Mouse (Mus musculus): ENCODE measurements around the gene Scn8a. TPM values are rescaled to one million over a fixed set of nuclear protein-coding genes. Genes with fewer than 3 reads are reported as not detected.

Gene Scn8a
- polyA plus RNA-seq, 1 experiment = 107 TPM

- TF ChIP-seq CTCF (IDR thresholded peaks at IDR 0.05; ENCODE audit: borderline replicate concordance, insufficient read depth, low read depth, low read length) = no peak
- TF ChIP-seq POLR2A (IDR thresholded peaks at IDR 0.05; ENCODE audit: borderline replicate concordance, insufficient read depth, low read length) = no peak
- WGBS = 85% methylated on average over 9 of the region's 9 CpGs
- no peak overlapping the region for H3K4me3 ChIP-seq (replicated peaks; ENCODE audit: insufficient read depth, low read depth, low read length)
- peaks cover 10% of the 10 kb centered on the region for H3K27me3 ChIP-seq (ENCODE audit: control insufficient read depth, insufficient read depth, low read length)
- DNase-seq = no peak
- no peak overlapping the region for H3K27ac ChIP-seq (ENCODE audit: insufficient read depth, low read length)
- H3K4me1 ChIP-seq (ENCODE audit: control insufficient read depth, insufficient read depth, low read length) = 0 out of 2 replicates have a peak, but pooled peaks cover 6% of the 10 kb centered on the region
Observed at GRCm38 (mm10) chr15:101080031-101080520, 210.4 kb downstream of the Scn8a start.

GRCm38 (mm10) chr15:101081035-101081548 is 211.4 kb downstream of the Scn8a start:
- TF ChIP-seq CTCF (IDR thresholded peaks at IDR 0.05; ENCODE audit: borderline replicate concordance, insufficient read depth, low read depth, low read length) = no peak
- TF ChIP-seq POLR2A (IDR thresholded peaks at IDR 0.05; ENCODE audit: borderline replicate concordance, insufficient read depth, low read length) = no peak
- no peak overlapping the region for H3K27ac ChIP-seq (ENCODE audit: insufficient read depth, low read length)
- H3K27me3 ChIP-seq (ENCODE audit: control insufficient read depth, insufficient read depth, low read length) = peaks cover 10% of the 10 kb centered on the region
- DNase-seq = no peak
- H3K4me3 ChIP-seq (replicated peaks; ENCODE audit: insufficient read depth, low read depth, low read length) = no peak overlapping the region
- H3K4me1 ChIP-seq (ENCODE audit: control insufficient read depth, insufficient read depth, low read length) = 0 out of 2 replicates have a peak, but pooled peaks cover 4% of the 10 kb centered on the region
- WGBS = 59% methylated on average over 7 of the region's 7 CpGs

GRCm38 (mm10) chr15:101082236-101082635 is 212.6 kb downstream of the Scn8a start:
- TF ChIP-seq CTCF (IDR thresholded peaks at IDR 0.05; ENCODE audit: borderline replicate concordance, insufficient read depth, low read depth, low read length) (no peak), POLR2A (IDR thresholded peaks at IDR 0.05; ENCODE audit: borderline replicate concordance, insufficient read depth, low read length) (no peak)
- WGBS = 66% methylated on average over 4 of the region's 4 CpGs
- DNase-seq = no peak

GRCm38 (mm10) chr15:101084499-101084898 is 214.8 kb downstream of the Scn8a start:
- no peaks in the 10 kb centered on the region for H3K27me3 ChIP-seq (ENCODE audit: control insufficient read depth, insufficient read depth, low read length)
- WGBS = 94% methylated on average over 10 of the region's 10 CpGs
- DNase-seq = no peak
- H3K4me3 ChIP-seq (replicated peaks; ENCODE audit: insufficient read depth, low read depth, low read length) = no peak overlapping the region
- H3K4me1 ChIP-seq (ENCODE audit: control insufficient read depth, insufficient read depth, low read length) = no peaks in the 10 kb centered on the region
- H3K27ac ChIP-seq (ENCODE audit: insufficient read depth, low read length) = no peak overlapping the region
- TF ChIP-seq CTCF (IDR thresholded peaks at IDR 0.05; ENCODE audit: borderline replicate concordance, insufficient read depth, low read depth, low read length) (no peak), POLR2A (IDR thresholded peaks at IDR 0.05; ENCODE audit: borderline replicate concordance, insufficient read depth, low read length) (no peak)

More at GRCm38 (mm10) chr15:101082236-101082635, 212.6 kb downstream of the Scn8a start:
- peaks cover 10% of the 10 kb centered on the region for H3K27me3 ChIP-seq (ENCODE audit: control insufficient read depth, insufficient read depth, low read length)
- H3K4me1 ChIP-seq (ENCODE audit: control insufficient read depth, insufficient read depth, low read length) = no peaks in the 10 kb centered on the region
- H3K27ac ChIP-seq (ENCODE audit: insufficient read depth, low read length) = no peak overlapping the region
- H3K4me3 ChIP-seq (replicated peaks; ENCODE audit: insufficient read depth, low read depth, low read length) = no peak overlapping the region

- no peak overlapping the region for H3K4me3 ChIP-seq (replicated peaks; ENCODE audit: insufficient read depth, low read depth, low read length)
- no peak for DNase-seq
- 67% methylated on average over 9 of the region's 9 CpGs for WGBS
Observed at GRCm38 (mm10) chr15:101086451-101086850, 216.8 kb downstream of the Scn8a start.

GRCm38 (mm10) chr15:101086956-101087355 is 217.3 kb downstream of the Scn8a start:
- H3K4me3 ChIP-seq (replicated peaks; ENCODE audit: insufficient read depth, low read depth, low read length) = no peak overlapping the region
- no peak for DNase-seq
- no peaks in the 10 kb centered on the region for H3K4me1 ChIP-seq (ENCODE audit: control insufficient read depth, insufficient read depth, low read length)
- H3K27ac ChIP-seq (ENCODE audit: insufficient read depth, low read length) = no peak overlapping the region
- no peaks in the 10 kb centered on the region for H3K27me3 ChIP-seq (ENCODE audit: control insufficient read depth, insufficient read depth, low read length)
- 18% methylated on average over 3 of the region's 3 CpGs for WGBS
- TF ChIP-seq POLR2A (IDR thresholded peaks at IDR 0.05; ENCODE audit: borderline replicate concordance, insufficient read depth, low read length) (no peak), CTCF (IDR thresholded peaks at IDR 0.05; ENCODE audit: borderline replicate concordance, insufficient read depth, low read depth, low read length) (no peak)

More at GRCm38 (mm10) chr15:101086451-101086850, 216.8 kb downstream of the Scn8a start:
- Histone ChIP-seq H3K4me1 (ENCODE audit: control insufficient read depth, insufficient read depth, low read length) (no peaks in the 10 kb centered on the region), H3K27ac (ENCODE audit: insufficient read depth, low read length) (no peak overlapping the region), H3K27me3 (ENCODE audit: control insufficient read depth, insufficient read depth, low read length) (no peaks in the 10 kb centered on the region)
- TF ChIP-seq POLR2A (IDR thresholded peaks at IDR 0.05; ENCODE audit: borderline replicate concordance, insufficient read depth, low read length) (no peak), CTCF (IDR thresholded peaks at IDR 0.05; ENCODE audit: borderline replicate concordance, insufficient read depth, low read depth, low read length) (no peak)

- no peak for DNase-seq
- Histone ChIP-seq H3K4me1 (ENCODE audit: control insufficient read depth, insufficient read depth, low read length) (no peaks in the 10 kb centered on the region), H3K27me3 (ENCODE audit: control insufficient read depth, insufficient read depth, low read length) (no peaks in the 10 kb centered on the region), H3K27ac (ENCODE audit: insufficient read depth, low read length) (no peak overlapping the region), H3K4me3 (replicated peaks; ENCODE audit: insufficient read depth, low read depth, low read length) (no peak overlapping the region)
- WGBS = 70% methylated on average over 4 of the region's 4 CpGs
- TF ChIP-seq POLR2A (IDR thresholded peaks at IDR 0.05; ENCODE audit: borderline replicate concordance, insufficient read depth, low read length) = no peak
Observed at GRCm38 (mm10) chr15:101088291-101088690, 218.6 kb downstream of the Scn8a start.

GRCm38 (mm10) chr15:101091551-101091950 is 221.9 kb downstream of the Scn8a start:
- DNase-seq = no peak
- Histone ChIP-seq H3K4me3 (replicated peaks; ENCODE audit: insufficient read depth, low read depth, low read length) (no peak overlapping the region), H3K27me3 (ENCODE audit: control insufficient read depth, insufficient read depth, low read length) (no peaks in the 10 kb centered on the region), H3K27ac (ENCODE audit: insufficient read depth, low read length) (no peak overlapping the region), H3K4me1 (ENCODE audit: control insufficient read depth, insufficient read depth, low read length) (no peaks in the 10 kb centered on the region)
- 97% methylated on average over 8 of the region's 8 CpGs for WGBS
- TF ChIP-seq CTCF (IDR thresholded peaks at IDR 0.05; ENCODE audit: borderline replicate concordance, insufficient read depth, low read depth, low read length) (no peak), POLR2A (IDR thresholded peaks at IDR 0.05; ENCODE audit: borderline replicate concordance, insufficient read depth, low read length) (no peak)

Data from cerebellum, adult 2 months (tissue).